Mouse (Mus musculus): ENCODE data around the gene Ap1s2. TPM values are rescaled to one million over a fixed set of nuclear protein-coding genes. Genes with fewer than 3 reads are reported as not detected.

The Ap1s2 gene
- polyA plus RNA-seq, 1 experiment from 2014 or later = 120 TPM

Other genes starting within 250 kb of the Ap1s2 start
- gene Rnf138rt1, start 147.7 kb upstream of the Ap1s2 start, polyA plus RNA-seq (2015; fragmentation: Nextera tagmentation; extraction: Ambion mirVana) = 6.0 and 7.4 TPM in 2 replicates
- gene Zrsr2, start 49.6 kb downstream of the Ap1s2 start, polyA plus RNA-seq (2015; fragmentation: Nextera tagmentation; extraction: Ambion mirVana) = 53.9 and 54.1 TPM in 2 replicates
- 0.31 and 0.67 TPM in 2 replicates for gene Car5b, start 119.0 kb downstream of the Ap1s2 start, polyA plus RNA-seq (2015; fragmentation: Nextera tagmentation; extraction: Ambion mirVana)
- gene Siah1b, start 167.5 kb downstream of the Ap1s2 start, polyA plus RNA-seq (2015; fragmentation: Nextera tagmentation; extraction: Ambion mirVana) = 13.2 and 20.6 TPM in 2 replicates
- gene Cltrn, start 179.8 kb downstream of the Ap1s2 start, polyA plus RNA-seq (2015; fragmentation: Nextera tagmentation; extraction: Ambion mirVana) = 0.24 TPM in 1 of 2 replicates, not detected in the other
- gene Ace2, start 230.3 kb downstream of the Ap1s2 start, polyA plus RNA-seq (2015; fragmentation: Nextera tagmentation; extraction: Ambion mirVana) = 0.15 and 0.27 TPM in 2 replicates

Data from midbrain, embryonic 16.5 days (tissue).